Comparison of ENCODE assay signal across 8 mouse cellular contexts in the genomic region with DNA sequence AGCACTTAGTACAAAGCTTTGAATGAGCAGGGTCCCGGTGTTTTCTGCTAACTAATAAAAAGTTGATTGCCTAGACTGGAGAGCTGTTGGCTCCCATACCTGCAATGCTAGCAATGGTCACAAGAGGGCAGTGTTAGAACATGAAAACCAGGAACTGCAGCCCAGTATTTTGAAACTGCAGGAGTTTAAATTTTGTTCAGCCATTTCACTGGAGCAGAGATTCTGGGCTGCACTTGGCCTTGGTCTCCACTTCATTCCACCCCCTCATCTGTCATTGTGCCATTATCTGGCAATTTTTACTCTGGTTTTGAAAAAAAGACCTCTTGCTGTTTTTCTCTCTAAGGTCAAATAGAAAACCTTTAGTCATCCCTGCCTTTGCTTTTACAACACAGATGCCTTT. TPM values are rescaled to one million over a fixed set of nuclear protein-coding genes. Genes with fewer than 3 reads are reported as not detected.
DNase-seq lines count a peak whose midpoint lies in the region; ATAC-seq lines count a peak whose summit lies in the region.

No protein-coding gene starts in this region.

- H3K9me3 ChIP-seq in forebrain, embryonic 16.5 days (ENCODE audit: control insufficient read depth, low read length): no peaks in the 10 kb centered on the region
- H3K9me3 ChIP-seq in hindbrain, embryonic 15.5 days: no peaks in the 10 kb centered on the region

- DNase-seq in Muller cell, postnatal 12 days (ENCODE audit: inconsistent ontology term): peak; percentile 84
- peak; percentile 43 for DNase-seq in c-Kit-positive CD71-positive TER-119-negative erythroid progenitor cells, embryonic 14.5 days (ENCODE audit: low read depth)
- peak; percentile 80 for DNase-seq in left cerebral cortex, adult 11 months (ENCODE audit: low spot score)
- DNase-seq in right cerebral cortex, postnatal 14 days: peak; percentile 75
- DNase-seq in yolk sac, embryonic 10.5 days (ENCODE audit: low spot score): peak; percentile 60

- ATAC-seq in forebrain, embryonic 16.5 days: peak; percentile 69
- peak; percentile 76; the same call in 1 of the 2 replicates for ATAC-seq in hindbrain, embryonic 15.5 days (ENCODE audit: low FRiP score, low read depth)
- ATAC-seq in megakaryocyte, adult 5-6 weeks (ENCODE audit: poor library complexity, severe bottlenecking): peak; percentile 81

- peaks cover 14% of the 10 kb centered on the region for H3K4me1 ChIP-seq in forebrain, embryonic 16.5 days (replicated peaks; ENCODE audit: control insufficient read depth, insufficient read depth, low read length)
- H3K4me1 ChIP-seq in hindbrain, embryonic 15.5 days (replicated peaks): peaks cover 16% of the 10 kb centered on the region

- H3K9ac ChIP-seq in forebrain, embryonic 16.5 days (replicated peaks; ENCODE audit: low read depth, low read length): no peak overlapping the region
- H3K9ac ChIP-seq in hindbrain, embryonic 15.5 days: no peak overlapping the region

- no peaks in the 10 kb centered on the region for H3K36me3 ChIP-seq in forebrain, embryonic 16.5 days (ENCODE audit: control insufficient read depth, insufficient read depth)
- H3K36me3 ChIP-seq in hindbrain, embryonic 15.5 days: no peaks in the 10 kb centered on the region

- 13% methylated on average over 1 of the region's 1 CpGs for WGBS in forebrain, embryonic 16.5 days
- 13% methylated on average over 1 of the region's 1 CpGs for WGBS in hindbrain, embryonic 15.5 days

- peak overlapping the region; percentile 37 for H3K4me2 ChIP-seq in forebrain, embryonic 16.5 days (ENCODE audit: low read length)
- H3K4me2 ChIP-seq in hindbrain, embryonic 15.5 days: peak overlapping the region; percentile 38

- peak overlapping the region; percentile 80 for H3K27ac ChIP-seq in forebrain, embryonic 16.5 days (ENCODE audit: low read length)
- H3K27ac ChIP-seq in hindbrain, embryonic 15.5 days (replicated peaks): 0 out of 2 replicates have a peak overlapping the region, but pooled peaks have one; percentile 55

- no peak overlapping the region for H3K4me3 ChIP-seq in forebrain, embryonic 16.5 days (replicated peaks; ENCODE audit: low read length)
- H3K4me3 ChIP-seq in hindbrain, embryonic 15.5 days: no peak overlapping the region

- no peaks in the 10 kb centered on the region for H3K27me3 ChIP-seq in forebrain, embryonic 16.5 days (replicated peaks; ENCODE audit: control insufficient read depth, insufficient read depth, low read length)
- no peaks in the 10 kb centered on the region for H3K27me3 ChIP-seq in hindbrain, embryonic 15.5 days

RNA-seq across cellular contexts. Expression of gene Rapgef4, which starts 57.2 kb away (rescaled TPM):
- polyA plus RNA-seq in forebrain, embryonic 16.5 days (2015; fragmentation: Nextera tagmentation; extraction: Ambion mirVana): 14.4 and 23.4 TPM in 2 replicates
- 33.9 and 34.2 TPM in 2 replicates for polyA plus RNA-seq in hindbrain, embryonic 15.5 days (2015; fragmentation: Nextera tagmentation; extraction: Ambion mirVana)
- 0.98 and 1.3 TPM in 2 replicates for total RNA-seq in megakaryocyte, adult 5-6 weeks (2015)
- total RNA-seq in megakaryocyte, adult 5-6 weeks (2017): 0.08 and 0.88 TPM in 2 replicates
